Mouse (Mus musculus) cerebellum, postnatal 36 days (tissue): ENCODE data around the gene Cobl.

Experiments
- DNase-seq, 2 experiments: peaks; one replicate each; pipeline ENCODE4 v3.0.0; 2021 to 2022; ENCODE audit warnings: mixed read lengths in 2 of 2

Cobl gene

GRCm38 (mm10) chr11:12208574-12208973 lies 256.2 kb downstream of the Cobl start:
- DNase-seq, result no peak

- no peak for DNase-seq
Measured at GRCm38 (mm10) chr11:12205201-12206161, 259.3 kb downstream of the Cobl start.

- peak; percentile 49 to 53 for DNase-seq
Measured at GRCm38 (mm10) chr11:12199441-12199840, 265.3 kb downstream of the Cobl start.

GRCm38 (mm10) chr11:12198700-12199349 lies 265.9 kb downstream of the Cobl start:
- peak; percentile 35 to 40 for DNase-seq

GRCm38 (mm10) chr11:12198017-12198416 lies 266.7 kb downstream of the Cobl start:
- no peak for DNase-seq

- DNase-seq, result no peak
Measured at GRCm38 (mm10) chr11:12197542-12197941, 267.2 kb downstream of the Cobl start.

GRCm38 (mm10) chr11:12195390-12195789 lies 269.4 kb downstream of the Cobl start:
- DNase-seq, result no peak

GRCm38 (mm10) chr11:12193369-12193768 lies 271.4 kb downstream of the Cobl start:
- no peak for DNase-seq

- DNase-seq, result peak; percentile 4 to 11
Measured at GRCm38 (mm10) chr11:12191386-12191785, 273.4 kb downstream of the Cobl start.

GRCm38 (mm10) chr11:12190417-12190816 lies 274.3 kb downstream of the Cobl start:
- no peak for DNase-seq
